In genomic region chr2:173080785-173081241, GRCm38 (mm10) we compare ENCODE assay signal across 8 mouse cellular contexts. TPM values are rescaled to one million over a fixed set of nuclear protein-coding genes. Genes with fewer than 3 reads are reported as not detected.
DNase-seq lines count a peak whose midpoint lies in the region; ATAC-seq lines count a peak whose summit lies in the region.

No protein-coding gene starts in this region.

- WGBS in forebrain, embryonic 10.5 days, result 33% methylated on average over 10 of the region's 10 CpGs
- 26% methylated on average over 10 of the region's 10 CpGs for WGBS in heart, embryonic 16.5 days
- 33% methylated on average over 10 of the region's 10 CpGs for WGBS in liver, embryonic 13.5 days (ENCODE audit: insufficient replicate concordance)
- WGBS in stomach, embryonic 14.5 days, result 33% methylated on average over 10 of the region's 10 CpGs

- H3K36me3 ChIP-seq in forebrain, embryonic 10.5 days (replicated peaks), result no peaks in the 10 kb centered on the region
- H3K36me3 ChIP-seq in heart, embryonic 16.5 days (ENCODE audit: control insufficient read depth, insufficient read depth), result no peaks in the 10 kb centered on the region
- no peaks in the 10 kb centered on the region for H3K36me3 ChIP-seq in liver, embryonic 13.5 days
- no peaks in the 10 kb centered on the region for H3K36me3 ChIP-seq in stomach, embryonic 14.5 days (ENCODE audit: control insufficient read depth, insufficient read depth, low read length)

- H3K9me3 ChIP-seq in forebrain, embryonic 10.5 days, result no peaks in the 10 kb centered on the region
- H3K9me3 ChIP-seq in heart, embryonic 16.5 days (replicated peaks; ENCODE audit: control insufficient read depth, low read length), result no peaks in the 10 kb centered on the region
- no peaks in the 10 kb centered on the region for H3K9me3 ChIP-seq in liver, embryonic 13.5 days (replicated peaks)
- H3K9me3 ChIP-seq in stomach, embryonic 14.5 days (ENCODE audit: control insufficient read depth, low read depth, low read length), result no peaks in the 10 kb centered on the region

- DNase-seq in CD4-positive helper T cell, adult 2 months (ENCODE audit: low read depth, low spot score), result peak; percentile 77
- peak; percentile 69 for DNase-seq in c-Kit-negative CD71-positive TER-119-positive erythroid progenitor cells, embryonic 14.5 days (ENCODE audit: low read depth, low spot score)
- DNase-seq in forebrain, embryonic 10.5 days (ENCODE audit: extremely low spot score, low spot score), result peak; percentile 72
- peak; percentile 86 to 89 for DNase-seq in kidney, postnatal 25 days
- peak; percentile 69 for DNase-seq in liver, embryonic 13.5 days
- peak; percentile 66 to 74 for DNase-seq in natural killer cell, adult 2 months (ENCODE audit: low spot score in 2 of 2)

- peak; percentile 43; the same call in 1 of the 2 replicates for ATAC-seq in heart, embryonic 16.5 days (replicated peaks; ENCODE audit: extremely low read depth, insufficient read depth, low FRiP score)
- peak; percentile 54 for ATAC-seq in liver, embryonic 13.5 days (ENCODE audit: low read depth)
- peak; percentile 57; the same call in 1 of the 2 replicates for ATAC-seq in stomach, embryonic 14.5 days (ENCODE audit: insufficient number of reproducible peaks, insufficient read depth, low FRiP score, low read depth)

- H3K9ac ChIP-seq in heart, embryonic 16.5 days (ENCODE audit: low read length), result peak overlapping the region; percentile 66
- no peak overlapping the region; the same call in 1 of the 2 replicates for H3K9ac ChIP-seq in liver, embryonic 13.5 days
- no peak overlapping the region for H3K9ac ChIP-seq in stomach, embryonic 14.5 days (replicated peaks; ENCODE audit: low read depth, low read length)

- H3K27me3 ChIP-seq in forebrain, embryonic 10.5 days (ENCODE audit: poor library complexity, severe bottlenecking), result 0 out of 2 replicates have a peak, but pooled peaks cover 6% of the 10 kb centered on the region
- no peaks in the 10 kb centered on the region for H3K27me3 ChIP-seq in heart, embryonic 16.5 days (ENCODE audit: control insufficient read depth, insufficient read depth, low read length)
- 0 out of 2 replicates have a peak, but pooled peaks cover 2% of the 10 kb centered on the region for H3K27me3 ChIP-seq in liver, embryonic 13.5 days
- H3K27me3 ChIP-seq in stomach, embryonic 14.5 days (ENCODE audit: control insufficient read depth, insufficient read depth, low read length), result no peaks in the 10 kb centered on the region

- peak overlapping the region; percentile 23; the same call in 1 of the 2 replicates for H3K4me2 ChIP-seq in heart, embryonic 16.5 days (ENCODE audit: low read depth, low read length)
- H3K4me2 ChIP-seq in liver, embryonic 13.5 days, result peak overlapping the region; percentile 12; the same call in 1 of the 2 replicates
- no peak overlapping the region for H3K4me2 ChIP-seq in stomach, embryonic 14.5 days (replicated peaks; ENCODE audit: low read depth, low read length)

- H3K4me1 ChIP-seq in forebrain, embryonic 10.5 days, result peaks cover 18% of the 10 kb centered on the region
- H3K4me1 ChIP-seq in heart, embryonic 16.5 days (ENCODE audit: control insufficient read depth, insufficient read depth, low read length), result peaks cover 31% of the 10 kb centered on the region
- peaks cover 21% of the 10 kb centered on the region for H3K4me1 ChIP-seq in liver, embryonic 13.5 days (replicated peaks)
- H3K4me1 ChIP-seq in stomach, embryonic 14.5 days (ENCODE audit: control insufficient read depth, insufficient read depth, low read length), result no peaks in the 10 kb centered on the region

- H3K27ac ChIP-seq in forebrain, embryonic 10.5 days, result no peak overlapping the region; the same call in 1 of the 2 replicates
- H3K27ac ChIP-seq in heart, embryonic 16.5 days (ENCODE audit: low read length), result peak overlapping the region; percentile 86
- no peak overlapping the region for H3K27ac ChIP-seq in liver, embryonic 13.5 days
- H3K27ac ChIP-seq in stomach, embryonic 14.5 days (ENCODE audit: low read length), result no peak overlapping the region

- H3K4me3 ChIP-seq in forebrain, embryonic 10.5 days, result no peak overlapping the region
- no peak overlapping the region for H3K4me3 ChIP-seq in heart, embryonic 16.5 days (ENCODE audit: low read length)
- H3K4me3 ChIP-seq in liver, embryonic 13.5 days (replicated peaks), result no peak overlapping the region
- no peak overlapping the region for H3K4me3 ChIP-seq in stomach, embryonic 14.5 days (ENCODE audit: low read depth, low read length)

RNA-seq across cellular contexts. Expression of gene Ctcfl, which starts 38.5 kb away (rescaled TPM):
- polyA plus RNA-seq in forebrain, embryonic 10.5 days (2016; fragmentation: Nextera tagmentation; extraction: Ambion mirVana), result 0.04 and 0.07 TPM in 2 replicates
- 0.64 and 0.83 TPM in 2 replicates for polyA plus RNA-seq in heart, embryonic 16.5 days (2015; fragmentation: Nextera tagmentation; extraction: Ambion mirVana)
- 0.02 and 0.05 TPM in 2 replicates for polyA plus RNA-seq in liver, embryonic 13.5 days (2015; fragmentation: Nextera tagmentation; extraction: Ambion mirVana)
- 0.14 and 0.17 TPM in 2 replicates for polyA plus RNA-seq in stomach, embryonic 14.5 days (2014; fragmentation: Nextera tagmentation; extraction: Ambion mirVana)
